Mouse (Mus musculus) forebrain, embryonic 10.5 days (tissue): ENCODE results near the gene Stap1. TPM values are rescaled to one million over a fixed set of nuclear protein-coding genes. Genes with fewer than 3 reads are reported as not detected.

ENCODE experiments used
- DNase-seq: peaks from one replicate; pipeline ENCODE4 v3.0.0-alpha.2; 2017; ENCODE audit warnings: low spot score; ENCODE audit errors: extremely low spot score
- H3K27ac ChIP-seq: fragments of 300-500 bp; sonication (generic); 2 replicates; pipeline ENCODE4 v1.5.1; 2016; ENCODE audit warnings: mild to moderate bottlenecking
- H3K27me3 ChIP-seq: fragments of 300-500 bp; sonication (generic); 2 replicates; pipeline ENCODE4 v1.6.1; 2016; ENCODE audit warnings: mild to moderate bottlenecking; ENCODE audit not compliant: poor library complexity, severe bottlenecking
- H3K36me3 ChIP-seq: fragments of 300-500 bp; sonication (generic); replicated peaks from 2 replicates; pipeline ENCODE4 v1.6.1; 2016; ENCODE audit warnings: mild to moderate bottlenecking, moderate library complexity
- H3K4me1 ChIP-seq: fragments of 300-500 bp; sonication (generic); 2 replicates; pipeline ENCODE4 v1.6.1; 2016
- H3K4me3 ChIP-seq: fragments of 300-500 bp; sonication (generic); 2 replicates; pipeline ENCODE4 v1.5.1; 2016; ENCODE audit warnings: mild to moderate bottlenecking, moderate library complexity
- H3K9me3 ChIP-seq: fragments of 300-500 bp; sonication (generic); 2 replicates; pipeline ENCODE4 v1.6.1; 2016; ENCODE audit warnings: mild to moderate bottlenecking, moderate library complexity
- WGBS: fragments of 180-500 bp; shearing (Covaris S2); methylation state at CpG from one replicate; pipeline ENCODE4 v1.1.7; 2016; 5-methylcytosine and 5-hydroxymethylcytosine counted together
- polyA plus RNA-seq: library from polyadenylated mRNA; unstranded; fragments of >200 nt; fragmentation: Nextera tagmentation; extraction: Ambion mirVana; gene quantifications from 2 replicates; pipeline ENCODE4 v1.2.1, GENCODE M21; 2016

Stap1 gene
- polyA plus RNA-seq, 1 experiment from 2014 or later = 0.09 TPM

GRCm38 (mm10) chr5:86086751-86087150 lies 15.2 kb downstream of the Stap1 start:
- no peak for DNase-seq
- Histone ChIP-seq H3K9me3 (no peaks in the 10 kb centered on the region), H3K4me1 (no peaks in the 10 kb centered on the region), H3K36me3 (no peaks in the 10 kb centered on the region), H3K27ac (no peak overlapping the region), H3K27me3 (no peaks in the 10 kb centered on the region), H3K4me3 (no peak overlapping the region)
- whole genome bisulfite sequencing = 80% methylated on average over 6 of the region's 6 CpGs

DNA sequence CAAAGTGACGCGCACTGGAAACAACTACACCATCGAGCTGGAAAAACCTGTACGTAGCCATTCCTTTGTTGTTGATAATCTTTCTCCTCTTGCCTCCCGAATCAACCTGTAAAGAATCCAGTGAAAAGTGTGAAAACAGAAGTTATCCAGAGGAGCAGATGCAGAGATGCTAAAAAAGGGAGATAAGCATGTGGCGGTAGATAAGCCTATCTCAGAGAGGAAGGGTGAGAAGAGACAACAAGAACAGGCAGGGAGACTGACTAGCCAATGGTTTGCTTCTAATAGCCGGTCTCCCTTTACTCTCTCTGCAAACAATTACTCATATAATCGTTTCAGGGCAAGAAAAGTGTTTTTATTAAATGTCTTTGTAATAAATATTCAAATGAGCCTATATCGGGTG lies 23.2 kb downstream of the Stap1 start:
- WGBS = 90% methylated on average over 9 of the region's 9 CpGs
- no peaks in the 10 kb centered on the region for H3K36me3 ChIP-seq
- H3K27me3 ChIP-seq = no peaks in the 10 kb centered on the region
- no peak for DNase-seq
- H3K9me3 ChIP-seq = no peaks in the 10 kb centered on the region
- H3K27ac ChIP-seq = no peak overlapping the region
- no peak overlapping the region for H3K4me3 ChIP-seq
- no peaks in the 10 kb centered on the region for H3K4me1 ChIP-seq

- Histone ChIP-seq H3K4me3 (no peak overlapping the region), H3K27ac (no peak overlapping the region), H3K4me1 (no peaks in the 10 kb centered on the region), H3K27me3 (no peaks in the 10 kb centered on the region), H3K9me3 (no peaks in the 10 kb centered on the region), H3K36me3 (no peaks in the 10 kb centered on the region)
- 94% methylated on average over 3 of the region's 3 CpGs for WGBS
- DNase-seq = no peak
Observed at GRCm38 (mm10) chr5:86098988-86099387, 27.4 kb downstream of the Stap1 start.

DNA sequence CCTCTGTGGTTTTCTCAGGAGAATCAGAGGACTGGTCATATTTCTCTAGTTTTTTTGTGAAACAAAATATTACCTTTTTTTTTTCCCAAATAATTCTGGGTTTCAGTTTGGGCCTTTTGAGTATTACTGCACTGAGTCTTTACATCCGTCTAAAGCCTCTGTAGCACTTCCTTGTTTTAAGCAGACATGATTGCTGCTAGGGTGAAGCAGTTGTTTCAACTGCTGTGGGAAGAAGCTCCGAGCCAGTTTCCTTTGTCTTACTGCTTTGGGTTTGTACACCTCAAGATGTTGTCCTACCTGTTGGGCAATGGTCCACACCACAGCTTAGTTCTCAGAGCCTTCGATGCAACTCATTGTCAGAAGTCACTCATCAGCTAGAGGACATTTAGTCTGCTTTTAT lies 29.1 kb downstream of the Stap1 start:
- WGBS = 82% methylated on average over 3 of the region's 3 CpGs
- no peaks in the 10 kb centered on the region for H3K27me3 ChIP-seq
- H3K9me3 ChIP-seq = no peaks in the 10 kb centered on the region
- no peaks in the 10 kb centered on the region for H3K4me1 ChIP-seq
- no peaks in the 10 kb centered on the region; the same call in 1 of the 2 replicates for H3K36me3 ChIP-seq
- H3K27ac ChIP-seq = no peak overlapping the region
- no peak for DNase-seq
- H3K4me3 ChIP-seq = no peak overlapping the region

GRCm38 (mm10) chr5:86102176-86102575 lies 30.6 kb downstream of the Stap1 start:
- no peaks in the 10 kb centered on the region for H3K9me3 ChIP-seq
- no peaks in the 10 kb centered on the region for H3K27me3 ChIP-seq
- H3K4me1 ChIP-seq = no peaks in the 10 kb centered on the region
- no peak overlapping the region for H3K27ac ChIP-seq
- peaks cover 3% of the 10 kb centered on the region for H3K36me3 ChIP-seq
- no peak for DNase-seq
- no peak overlapping the region for H3K4me3 ChIP-seq
- 95% methylated on average over 2 of the region's 2 CpGs for WGBS

GRCm38 (mm10) chr5:86106610-86107009 lies 35.1 kb downstream of the Stap1 start:
- Histone ChIP-seq H3K27me3 (no peaks in the 10 kb centered on the region), H3K9me3 (no peaks in the 10 kb centered on the region), H3K4me3 (no peak overlapping the region), H3K4me1 (no peaks in the 10 kb centered on the region), H3K36me3 (peaks cover 18% of the 10 kb centered on the region), H3K27ac (no peak overlapping the region)
- no peak for DNase-seq
- 82% methylated on average over 2 of the region's 2 CpGs for WGBS

DNA sequence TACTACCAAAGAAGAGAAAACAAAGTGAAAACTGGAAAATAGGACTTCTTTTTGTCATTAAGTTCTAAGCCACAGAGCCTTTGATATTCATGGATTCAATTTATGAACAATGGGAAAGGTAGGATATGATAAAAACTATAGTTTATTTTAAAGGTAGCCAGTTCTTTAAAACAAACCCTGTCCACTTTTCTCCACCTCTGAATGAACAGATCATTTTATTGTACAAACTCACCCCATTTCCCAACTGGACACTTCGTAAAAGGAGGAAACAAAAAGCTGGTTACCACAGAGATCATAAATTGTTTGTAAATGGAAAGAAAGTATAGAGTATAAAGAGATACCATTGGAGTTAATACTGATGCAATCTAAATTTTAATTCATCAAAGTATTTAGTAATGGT lies 39.5 kb downstream of the Stap1 start:
- DNase-seq = no peak
- 94% methylated on average over 1 of the region's 1 CpGs for WGBS
- H3K27me3 ChIP-seq = no peaks in the 10 kb centered on the region

DNA sequence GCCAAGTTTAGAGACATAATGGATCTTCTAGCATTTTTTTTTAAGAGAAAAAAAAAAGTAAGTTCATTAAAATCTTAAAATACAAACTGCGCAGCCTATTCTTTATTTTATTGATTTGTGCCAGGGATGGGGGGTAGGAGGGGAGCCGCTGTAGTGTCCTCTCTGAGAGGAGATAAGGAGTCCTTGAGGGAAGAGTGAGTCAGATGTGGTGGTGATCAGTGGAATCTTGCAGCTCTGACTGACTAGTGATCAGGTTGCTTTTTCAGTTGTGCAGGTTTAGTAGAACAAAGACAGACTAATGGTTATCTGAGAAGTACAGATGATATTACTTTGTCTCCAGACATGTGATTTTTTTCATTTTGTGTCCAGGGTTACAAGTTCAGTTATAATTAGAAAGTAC lies 41.5 kb downstream of the Stap1 start:
- Histone ChIP-seq H3K4me3 (no peak overlapping the region), H3K4me1 (no peaks in the 10 kb centered on the region), H3K9me3 (no peaks in the 10 kb centered on the region), H3K27ac (no peak overlapping the region), H3K27me3 (no peaks in the 10 kb centered on the region), H3K36me3 (peaks cover 31% of the 10 kb centered on the region)
- 99% methylated on average over 2 of the region's 2 CpGs for WGBS
- DNase-seq = no peak

More for the DNA sequence above, 39.5 kb downstream of the Stap1 start:
- Histone ChIP-seq H3K4me1 (no peaks in the 10 kb centered on the region), H3K4me3 (no peak overlapping the region), H3K9me3 (no peaks in the 10 kb centered on the region), H3K36me3 (peaks cover 31% of the 10 kb centered on the region), H3K27ac (no peak overlapping the region)

DNA sequence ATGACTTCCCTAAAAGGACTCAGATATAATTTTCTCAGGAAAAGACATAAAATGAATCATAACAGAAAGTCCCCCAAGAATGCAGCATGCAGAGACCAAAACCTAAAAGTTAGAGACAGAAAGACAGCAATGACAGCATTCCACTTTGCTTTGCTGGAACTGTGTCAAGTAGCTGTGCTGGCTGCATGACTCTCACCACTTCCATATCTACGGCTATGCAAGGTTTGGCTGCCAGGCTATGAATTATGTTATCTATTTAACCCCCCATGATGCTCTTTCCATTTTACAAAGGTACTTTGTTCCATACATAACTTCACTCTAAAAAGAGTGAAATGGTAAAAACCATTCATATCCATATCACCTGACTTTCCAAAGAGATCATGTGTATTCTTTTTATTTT lies 42.5 kb downstream of the Stap1 start:
- DNase-seq = no peak

DNA sequence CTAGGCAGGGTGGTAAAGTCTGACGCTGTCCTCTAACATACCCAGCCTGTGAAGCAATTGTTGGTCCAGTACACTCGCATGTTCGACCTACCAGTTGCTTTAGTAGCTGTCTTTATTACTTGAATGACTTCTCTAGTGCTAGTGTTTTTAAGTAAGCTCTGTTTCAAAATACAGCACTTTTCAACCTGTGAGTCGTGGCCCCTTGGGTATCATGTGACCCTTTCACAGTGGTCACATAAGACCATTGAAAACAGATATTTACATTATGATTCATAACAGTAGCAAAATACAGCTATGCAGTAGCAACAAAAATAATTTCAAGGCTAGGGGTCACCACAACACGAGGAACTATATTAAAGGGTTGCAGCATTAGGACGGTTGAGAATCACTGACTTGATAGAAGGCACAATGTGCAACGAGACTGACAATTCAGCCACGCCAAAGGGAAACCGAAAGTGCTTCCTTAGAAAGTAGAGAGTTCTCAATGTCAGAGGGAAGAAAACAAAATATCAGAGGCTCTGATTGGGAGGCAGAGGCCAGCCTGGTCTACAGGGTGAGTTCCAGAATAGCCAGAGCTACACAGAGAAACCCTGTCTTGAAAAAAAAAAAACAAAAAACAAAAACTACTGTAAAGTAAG lies 47.0 kb downstream of the Stap1 start:
- no peak for DNase-seq
- Histone ChIP-seq H3K9me3 (no peaks in the 10 kb centered on the region), H3K27ac (no peak overlapping the region), H3K4me1 (no peaks in the 10 kb centered on the region), H3K4me3 (no peak overlapping the region), H3K27me3 (no peaks in the 10 kb centered on the region), H3K36me3 (peaks cover 51% of the 10 kb centered on the region)
- WGBS = 93% methylated on average over 9 of the region's 9 CpGs

More for the DNA sequence above, 42.5 kb downstream of the Stap1 start:
- peaks cover 38% of the 10 kb centered on the region for H3K36me3 ChIP-seq
- H3K27me3 ChIP-seq = no peaks in the 10 kb centered on the region
- WGBS = 94% methylated on average over 1 of the region's 1 CpGs
- H3K9me3 ChIP-seq = no peaks in the 10 kb centered on the region
- no peak overlapping the region for H3K27ac ChIP-seq
- no peaks in the 10 kb centered on the region for H3K4me1 ChIP-seq
- no peak overlapping the region for H3K4me3 ChIP-seq

- H3K36me3 ChIP-seq = peaks cover 55% of the 10 kb centered on the region
- no peaks in the 10 kb centered on the region for H3K4me1 ChIP-seq
- H3K9me3 ChIP-seq = no peaks in the 10 kb centered on the region
- H3K27me3 ChIP-seq = no peaks in the 10 kb centered on the region
- DNase-seq = no peak
- H3K27ac ChIP-seq = no peak overlapping the region
- WGBS = 95% methylated on average over 1 of the region's 1 CpGs
- H3K4me3 ChIP-seq = no peak overlapping the region
Observed at GRCm38 (mm10) chr5:86128749-86129148, 57.2 kb downstream of the Stap1 start.

DNA sequence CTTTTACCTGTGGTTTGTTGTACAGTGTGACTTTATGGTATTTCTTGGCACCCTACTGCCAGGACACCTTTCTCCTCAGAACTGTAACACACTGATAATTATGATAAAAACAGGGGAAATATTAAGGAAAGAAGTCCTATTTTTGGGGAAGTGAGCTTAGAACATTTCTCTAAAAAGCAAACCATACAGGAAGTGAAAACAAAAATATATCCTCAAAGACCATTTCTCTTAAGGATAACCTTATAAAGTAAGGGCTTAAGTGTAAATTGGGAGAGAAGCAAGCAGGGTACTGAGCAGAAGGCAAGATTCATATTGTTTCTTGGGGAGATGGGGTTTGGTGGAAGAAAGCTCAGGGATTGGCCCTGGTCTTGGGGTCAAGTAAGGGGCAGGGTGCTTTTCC lies 58.3 kb downstream of the Stap1 start:
- DNase-seq = no peak
- Histone ChIP-seq H3K4me3 (no peak overlapping the region), H3K27ac (no peak overlapping the region), H3K4me1 (no peaks in the 10 kb centered on the region), H3K9me3 (no peaks in the 10 kb centered on the region), H3K27me3 (no peaks in the 10 kb centered on the region), H3K36me3 (peaks cover 54% of the 10 kb centered on the region)
